Mouse (Mus musculus): ENCODE results near the gene Hspa1l. TPM values are rescaled to one million over a fixed set of nuclear protein-coding genes. Genes with fewer than 3 reads are reported as not detected.
"Not testable (repeated sequence)": the region's sequence is repeated elsewhere in the genome, so short reads cannot be mapped to it uniquely, and the experiment has no call there.

Gene Hspa1l
- total and polyA plus RNA-seq, 2 experiments from 2014 or later: 0.76 to 0.99 TPM

GRCm38 (mm10) chr17:34960702-34961493, 11.6 kb upstream of the Hspa1l start:
- H3K4me2 ChIP-seq (ENCODE audit: low read depth, low read length): no peak overlapping the region
- no peak overlapping the region for H3K4me3 ChIP-seq (ENCODE audit: low read length)
- H3K27ac ChIP-seq: no peak overlapping the region
- no peaks in the 10 kb centered on the region for H3K9me3 ChIP-seq (ENCODE audit: low read length)
- H3K36me3 ChIP-seq (ENCODE audit: insufficient read depth, low read length): no peaks in the 10 kb centered on the region
- ATAC-seq (no peak), DNase-seq (ENCODE audit: low spot score) (no peak)
- H3K4me1 ChIP-seq (ENCODE audit: insufficient read depth, low read length): no peaks in the 10 kb centered on the region
- no peaks in the 10 kb centered on the region for H3K27me3 ChIP-seq (ENCODE audit: insufficient read depth, low read length)
- no peak for TF ChIP-seq CTCF (IDR thresholded peaks at IDR 0.05; ENCODE audit: low read depth)
- H3K9ac ChIP-seq (replicated peaks; ENCODE audit: low read length): no peak overlapping the region

- ATAC-seq: no peak
- no peak for TF ChIP-seq CTCF (IDR thresholded peaks at IDR 0.05; ENCODE audit: low read depth)
Measured at GRCm38 (mm10) chr17:34962125-34962524, 10.4 kb upstream of the Hspa1l start.

GRCm38 (mm10) chr17:34962841-34963240, 9.7 kb upstream of the Hspa1l start:
- no peak for ATAC-seq
- Histone ChIP-seq H3K9me3 (ENCODE audit: low read length) (no peaks in the 10 kb centered on the region), H3K4me2 (ENCODE audit: low read depth, low read length) (no peak overlapping the region), H3K27ac (no peak overlapping the region), H3K9ac (replicated peaks; ENCODE audit: low read length) (no peak overlapping the region), H3K4me3 (ENCODE audit: low read length) (no peak overlapping the region), H3K36me3 (ENCODE audit: insufficient read depth, low read length) (no peaks in the 10 kb centered on the region), H3K4me1 (ENCODE audit: insufficient read depth, low read length) (no peaks in the 10 kb centered on the region), H3K27me3 (ENCODE audit: insufficient read depth, low read length) (no peaks in the 10 kb centered on the region)
- TF ChIP-seq CTCF (IDR thresholded peaks at IDR 0.05; ENCODE audit: low read depth): no peak
- WGBS: 45% methylated on average over 1 of the region's 1 CpGs
- DNase-seq (ENCODE audit: low spot score): no peak

More at GRCm38 (mm10) chr17:34962125-34962524, 10.4 kb upstream of the Hspa1l start:
- Histone ChIP-seq H3K27ac (no peak overlapping the region), H3K4me2 (ENCODE audit: low read depth, low read length) (no peak overlapping the region), H3K4me1 (ENCODE audit: insufficient read depth, low read length) (no peaks in the 10 kb centered on the region), H3K4me3 (ENCODE audit: low read length) (no peak overlapping the region), H3K27me3 (ENCODE audit: insufficient read depth, low read length) (no peaks in the 10 kb centered on the region), H3K36me3 (ENCODE audit: insufficient read depth, low read length) (no peaks in the 10 kb centered on the region), H3K9ac (replicated peaks; ENCODE audit: low read length) (no peak overlapping the region), H3K9me3 (ENCODE audit: low read length) (no peaks in the 10 kb centered on the region)
- DNase-seq (ENCODE audit: low spot score): no peak
- WGBS: 38% methylated on average over 3 of the region's 3 CpGs

GRCm38 (mm10) chr17:34964640-34965049, 7.9 kb upstream of the Hspa1l start:
- H3K4me3 ChIP-seq (ENCODE audit: low read length): no peak overlapping the region
- H3K9ac ChIP-seq (replicated peaks; ENCODE audit: low read length): no peak overlapping the region
- no peak for TF ChIP-seq CTCF (IDR thresholded peaks at IDR 0.05; ENCODE audit: low read depth)
- H3K36me3 ChIP-seq (ENCODE audit: insufficient read depth, low read length): no peaks in the 10 kb centered on the region
- WGBS: 11% methylated on average over 1 of the region's 1 CpGs
- no peak overlapping the region for H3K27ac ChIP-seq
- H3K4me1 ChIP-seq (ENCODE audit: insufficient read depth, low read length): no peaks in the 10 kb centered on the region
- no peak overlapping the region for H3K4me2 ChIP-seq (ENCODE audit: low read depth, low read length)
- H3K9me3 ChIP-seq (ENCODE audit: low read length): no peaks in the 10 kb centered on the region
- ATAC-seq (no peak), DNase-seq (ENCODE audit: low spot score) (no peak)
- H3K27me3 ChIP-seq (ENCODE audit: insufficient read depth, low read length): peaks cover 11% of the 10 kb centered on the region; the same call in 1 of the 2 replicates

GRCm38 (mm10) chr17:34965627-34966026, 6.9 kb upstream of the Hspa1l start:
- DNase-seq (ENCODE audit: low spot score) (no peak), ATAC-seq (no peak)
- Histone ChIP-seq H3K4me2 (ENCODE audit: low read depth, low read length) (no peak overlapping the region), H3K9ac (replicated peaks; ENCODE audit: low read length) (no peak overlapping the region), H3K9me3 (ENCODE audit: low read length) (no peaks in the 10 kb centered on the region), H3K4me3 (ENCODE audit: low read length) (no peak overlapping the region), H3K4me1 (ENCODE audit: insufficient read depth, low read length) (no peaks in the 10 kb centered on the region), H3K27me3 (ENCODE audit: insufficient read depth, low read length) (peaks cover 14% of the 10 kb centered on the region; the same call in 1 of the 2 replicates), H3K27ac (no peak overlapping the region), H3K36me3 (ENCODE audit: insufficient read depth, low read length) (no peaks in the 10 kb centered on the region)
- no peak for TF ChIP-seq CTCF (IDR thresholded peaks at IDR 0.05; ENCODE audit: low read depth)
- WGBS: 75% methylated on average over 5 of the region's 5 CpGs

GRCm38 (mm10) chr17:34969822-34970221, 2.7 kb upstream of the Hspa1l start, which contains the start of gene Gm20481:
Gm20481 (plus strand) TSS chr17:34969912.
- not testable (repeated sequence) for DNase-seq (ENCODE audit: low spot score); H3K4me3 ChIP-seq (ENCODE audit: low read length); H3K4me1 ChIP-seq (ENCODE audit: insufficient read depth, low read length); H3K36me3 ChIP-seq (ENCODE audit: insufficient read depth, low read length); H3K4me2 ChIP-seq (ENCODE audit: low read depth, low read length); ATAC-seq; H3K27ac ChIP-seq; H3K9ac ChIP-seq (replicated peaks; ENCODE audit: low read length); H3K9me3 ChIP-seq (ENCODE audit: low read length)
- WGBS: 58% methylated on average over 6 of the region's 11 CpGs
- H3K27me3 ChIP-seq (ENCODE audit: insufficient read depth, low read length): peaks cover 14% of the 10 kb centered on the region; the same call in 1 of the 2 replicates

GRCm38 (mm10) chr17:34970850-34971249, 1.7 kb upstream of the Hspa1l start:
- 34% methylated on average over 21 of the region's 37 CpGs for WGBS
- H3K27me3 ChIP-seq (ENCODE audit: insufficient read depth, low read length): peaks cover 14% of the 10 kb centered on the region; the same call in 1 of the 2 replicates
- not testable (repeated sequence) for ATAC-seq; H3K9me3 ChIP-seq (ENCODE audit: low read length); H3K4me2 ChIP-seq (ENCODE audit: low read depth, low read length); H3K9ac ChIP-seq (replicated peaks; ENCODE audit: low read length); H3K27ac ChIP-seq; H3K4me3 ChIP-seq (ENCODE audit: low read length); H3K4me1 ChIP-seq (ENCODE audit: insufficient read depth, low read length); DNase-seq (ENCODE audit: low spot score); H3K36me3 ChIP-seq (ENCODE audit: insufficient read depth, low read length)

- not testable (repeated sequence) for H3K4me1 ChIP-seq (ENCODE audit: insufficient read depth, low read length); H3K9me3 ChIP-seq (ENCODE audit: low read length); DNase-seq (ENCODE audit: low spot score); H3K27ac ChIP-seq; H3K36me3 ChIP-seq (ENCODE audit: insufficient read depth, low read length); H3K9ac ChIP-seq (replicated peaks; ENCODE audit: low read length)
- Histone ChIP-seq H3K4me2 (ENCODE audit: low read depth, low read length) (peak overlapping the region; percentile 68; the same call in 1 of the 2 replicates), H3K27me3 (ENCODE audit: insufficient read depth, low read length) (peaks cover 14% of the 10 kb centered on the region; the same call in 1 of the 2 replicates), H3K4me3 (ENCODE audit: low read length) (peak overlapping the region; percentile 36)
- WGBS: under 1% methylated on average over 25 of the region's 43 CpGs
- ATAC-seq: peak; percentile 66
Measured at GRCm38 (mm10) chr17:34971694-34972068, 822 bp upstream of the Hspa1l start.

Data from hindbrain, postnatal 0 days (tissue).